Mouse (Mus musculus) lung, embryonic 15.5 days (tissue): ENCODE data around the gene Ndufb4. TPM values are rescaled to one million over a fixed set of nuclear protein-coding genes. Genes with fewer than 3 reads are reported as not detected.
"Not testable (repeated sequence)": the region's sequence is repeated elsewhere in the genome, so short reads cannot be mapped to it uniquely, and the experiment has no call there.

Source experiments
- ATAC-seq: fragments of 200-750 bp; cut with Nextera tagmentation; 2 replicates; pipeline ENCODE4 v1.8.0; 2017; ENCODE audit warnings: moderate number of reproducible peaks, borderline replicate concordance; ENCODE audit not compliant: low FRiP score, low TSS enrichment; ENCODE audit errors: extremely low read depth
- H3K27ac ChIP-seq: fragments of 300-500 bp; sonication (generic); 2 replicates; pipeline ENCODE4 v1.5.1; 2015; ENCODE audit warnings: moderate library complexity, mild to moderate bottlenecking, inconsistent platforms
- H3K27me3 ChIP-seq: fragments of 300-500 bp; sonication (generic); 2 replicates; pipeline ENCODE4 v1.6.1; 2015; ENCODE audit warnings: inconsistent platforms
- H3K36me3 ChIP-seq: fragments of 300-500 bp; sonication (generic); 2 replicates; pipeline ENCODE4 v1.6.1; 2015; ENCODE audit warnings: inconsistent platforms
- H3K4me1 ChIP-seq: fragments of 300-500 bp; sonication (generic); 2 replicates; pipeline ENCODE4 v1.6.1; 2015; ENCODE audit warnings: inconsistent platforms
- H3K4me2 ChIP-seq: fragments of 300-500 bp; sonication (generic); 2 replicates; pipeline ENCODE4 v1.6.1; 2015; ENCODE audit warnings: inconsistent platforms, mild to moderate bottlenecking, moderate library complexity
- H3K4me3 ChIP-seq: fragments of 300-500 bp; sonication (generic); 2 replicates; pipeline ENCODE4 v1.5.1; 2015; ENCODE audit warnings: mild to moderate bottlenecking, inconsistent platforms
- H3K9ac ChIP-seq: fragments of 300-500 bp; sonication (generic); 2 replicates; pipeline ENCODE4 v1.6.1; 2015; ENCODE audit warnings: inconsistent platforms
- H3K9me3 ChIP-seq: fragments of 300-500 bp; sonication (generic); 2 replicates; pipeline ENCODE4 v1.6.1; 2016; ENCODE audit warnings: inconsistent platforms
- WGBS: fragments of 180-500 bp; shearing (Covaris S2); methylation state at CpG from one replicate; pipeline ENCODE4 v1.1.7; 2015; 5-methylcytosine and 5-hydroxymethylcytosine counted together
- polyA plus RNA-seq: library from polyadenylated mRNA; unstranded; fragments of >200 nt; fragmentation: Nextera tagmentation; extraction: Ambion mirVana; gene quantifications from 2 replicates; pipeline ENCODE4 v1.2.1, GENCODE M21; 2015

Ndufb4 gene
- polyA plus RNA-seq, 1 experiment from 2014 or later = 48.8 TPM

DNA sequence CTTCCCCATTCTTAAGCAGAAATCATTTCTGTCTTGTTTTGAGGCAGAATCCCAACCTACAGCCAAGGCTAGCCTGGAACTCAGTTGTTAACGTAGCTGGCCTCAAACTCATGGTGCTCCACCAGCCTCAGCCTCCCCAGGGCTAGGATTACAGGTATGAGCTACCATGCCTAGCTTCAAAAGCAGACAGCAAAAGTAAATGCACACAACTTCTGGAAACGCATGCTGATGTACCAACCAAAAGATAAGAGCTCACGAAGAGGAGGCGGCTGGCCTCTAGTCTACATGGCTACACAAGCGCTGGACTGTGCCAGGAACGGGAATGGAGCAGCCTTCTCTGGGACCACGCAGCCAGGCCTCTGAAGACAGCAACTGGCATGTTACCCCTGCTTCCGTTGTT is 6.3 kb downstream of the Ndufb4 start:
- H3K4me3 ChIP-seq = no peak overlapping the region
- no peaks in the 10 kb centered on the region for H3K27me3 ChIP-seq
- H3K27ac ChIP-seq = no peak overlapping the region
- no peak overlapping the region for H3K4me2 ChIP-seq
- H3K9ac ChIP-seq = no peak overlapping the region
- no peaks in the 10 kb centered on the region for H3K9me3 ChIP-seq
- H3K4me1 ChIP-seq = peaks cover 10% of the 10 kb centered on the region
- peaks cover 26% of the 10 kb centered on the region for H3K36me3 ChIP-seq
- ATAC-seq = no peak
- 89% methylated on average over 8 of the region's 8 CpGs for WGBS

DNA sequence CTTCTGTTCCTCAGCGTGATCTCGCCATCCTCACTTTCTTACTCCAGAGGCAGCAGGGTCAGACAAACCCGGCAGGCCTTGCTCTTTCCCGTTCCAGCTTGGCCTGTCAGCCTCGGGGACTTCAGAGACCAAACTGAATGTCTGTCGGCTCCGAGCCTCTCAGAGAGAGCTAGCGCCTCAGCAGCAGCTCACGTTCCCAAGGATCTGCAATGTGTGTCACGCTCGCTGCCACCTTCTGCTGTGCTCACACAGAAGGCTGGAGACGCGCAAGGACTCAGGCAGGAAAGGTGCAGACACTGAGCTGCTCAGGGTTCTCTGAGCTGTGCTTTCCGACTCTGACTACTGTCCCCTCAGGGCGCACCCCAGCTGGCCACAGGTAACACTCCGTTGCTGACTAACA is 7.2 kb downstream of the Ndufb4 start:
- WGBS = 90% methylated on average over 16 of the region's 16 CpGs
- Histone ChIP-seq H3K36me3 (peaks cover 26% of the 10 kb centered on the region), H3K9me3 (no peaks in the 10 kb centered on the region), H3K4me1 (peaks cover 1% of the 10 kb centered on the region; the same call in 1 of the 2 replicates), H3K27ac (no peak overlapping the region), H3K9ac (no peak overlapping the region), H3K4me2 (no peak overlapping the region), H3K27me3 (no peaks in the 10 kb centered on the region), H3K4me3 (no peak overlapping the region)
- no peak for ATAC-seq

DNA sequence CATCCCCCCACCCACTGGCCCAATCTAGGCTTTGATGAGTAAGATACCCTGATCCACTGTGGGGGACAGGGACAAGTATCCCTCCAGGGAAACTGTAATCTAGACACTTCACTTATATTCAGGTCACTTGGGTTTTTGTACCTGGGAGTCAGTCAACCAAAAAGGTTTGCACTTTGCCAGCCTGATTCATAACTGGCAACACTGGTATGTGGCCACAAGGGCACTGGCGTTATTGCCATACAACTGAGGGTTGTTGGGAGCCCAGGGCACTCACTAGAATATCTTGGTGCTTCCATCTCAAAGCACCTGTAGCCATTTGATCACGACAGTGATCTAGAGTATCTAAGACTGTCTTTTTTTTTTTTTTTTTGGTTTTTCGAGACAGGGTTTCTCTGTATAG is 8.5 kb downstream of the Ndufb4 start:
- no peak for ATAC-seq
- Histone ChIP-seq H3K4me3 (no peak overlapping the region), H3K27me3 (no peaks in the 10 kb centered on the region), H3K4me2 (no peak overlapping the region), H3K9ac (no peak overlapping the region), H3K27ac (no peak overlapping the region), H3K4me1 (no peaks in the 10 kb centered on the region), H3K36me3 (peaks cover 26% of the 10 kb centered on the region), H3K9me3 (no peaks in the 10 kb centered on the region)
- WGBS = 82% methylated on average over 3 of the region's 3 CpGs

DNA sequence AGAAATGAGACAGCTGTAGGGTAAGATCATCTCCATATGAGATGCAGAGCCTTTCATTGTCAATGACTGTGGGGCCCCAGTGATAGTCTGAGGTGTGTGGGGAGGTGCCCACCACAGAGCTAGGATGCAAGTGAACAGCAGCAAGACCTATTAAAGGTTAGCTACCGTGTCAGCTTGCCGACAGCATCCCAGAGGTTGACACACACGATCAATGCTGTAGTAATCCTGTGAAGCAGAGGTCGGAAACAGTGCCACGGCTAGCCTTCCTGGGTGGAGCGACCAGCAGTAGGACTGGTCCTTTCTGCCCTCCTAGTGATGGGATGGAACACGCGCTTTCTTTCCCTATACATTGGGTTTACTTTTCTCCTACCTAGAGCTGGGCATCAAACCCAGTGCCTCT is 9.0 kb downstream of the Ndufb4 start:
- Histone ChIP-seq H3K36me3 (peaks cover 26% of the 10 kb centered on the region), H3K4me3 (no peak overlapping the region), H3K27me3 (no peaks in the 10 kb centered on the region), H3K4me1 (no peaks in the 10 kb centered on the region), H3K27ac (no peak overlapping the region), H3K4me2 (no peak overlapping the region), H3K9me3 (no peaks in the 10 kb centered on the region), H3K9ac (no peak overlapping the region)
- ATAC-seq = no peak
- 89% methylated on average over 8 of the region's 8 CpGs for WGBS

DNA sequence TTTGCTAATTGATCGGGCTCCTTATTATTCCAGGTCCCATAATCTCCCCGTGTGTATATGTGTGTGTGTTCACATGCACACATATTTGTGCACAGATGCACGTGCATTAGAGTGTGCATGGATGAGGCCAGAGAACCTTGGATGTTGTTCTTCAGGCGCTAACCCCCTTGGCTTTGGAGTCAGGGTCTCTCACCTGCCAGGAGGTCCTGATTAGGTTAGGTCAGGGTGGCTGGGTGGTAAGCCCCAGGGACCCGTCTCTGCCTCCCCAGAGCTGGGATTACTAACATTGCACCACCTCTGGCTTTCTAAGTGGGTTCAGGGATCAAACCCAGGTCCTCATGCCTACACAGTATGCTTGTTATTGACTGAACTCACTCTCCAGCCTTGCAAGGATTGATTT is 9.8 kb downstream of the Ndufb4 start:
- Histone ChIP-seq H3K27me3 (no peaks in the 10 kb centered on the region), H3K4me2 (no peak overlapping the region), H3K4me3 (no peak overlapping the region), H3K27ac (no peak overlapping the region), H3K4me1 (no peaks in the 10 kb centered on the region), H3K36me3 (peaks cover 26% of the 10 kb centered on the region), H3K9ac (no peak overlapping the region), H3K9me3 (no peaks in the 10 kb centered on the region)
- no peak for ATAC-seq
- 84% methylated on average over 5 of the region's 5 CpGs for WGBS

DNA sequence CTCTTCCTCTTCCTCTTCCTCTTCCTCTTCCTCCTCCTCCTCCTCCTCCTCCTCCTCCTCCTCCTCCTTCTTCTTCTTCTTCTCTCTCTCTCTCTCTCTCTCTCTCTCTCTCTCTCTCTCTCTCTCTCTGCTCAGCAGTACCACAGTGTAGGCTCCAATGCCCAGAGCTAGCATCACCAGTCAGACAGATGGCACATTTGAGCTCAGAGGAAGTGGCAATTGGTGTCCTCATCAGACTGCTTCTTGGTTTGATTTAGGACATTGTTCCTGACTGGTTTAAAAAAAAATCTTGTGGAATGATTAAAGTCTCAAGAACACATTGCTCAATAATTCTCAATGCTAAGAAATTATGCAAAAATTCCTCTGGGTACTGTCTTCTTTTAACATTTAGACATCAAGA is 13.7 kb downstream of the Ndufb4 start:
- H3K4me2 ChIP-seq, H3K36me3 ChIP-seq, ATAC-seq, H3K4me1 ChIP-seq, H3K27me3 ChIP-seq, H3K4me3 ChIP-seq, H3K27ac ChIP-seq, H3K9ac ChIP-seq, H3K9me3 ChIP-seq: not testable (repeated sequence)

DNA sequence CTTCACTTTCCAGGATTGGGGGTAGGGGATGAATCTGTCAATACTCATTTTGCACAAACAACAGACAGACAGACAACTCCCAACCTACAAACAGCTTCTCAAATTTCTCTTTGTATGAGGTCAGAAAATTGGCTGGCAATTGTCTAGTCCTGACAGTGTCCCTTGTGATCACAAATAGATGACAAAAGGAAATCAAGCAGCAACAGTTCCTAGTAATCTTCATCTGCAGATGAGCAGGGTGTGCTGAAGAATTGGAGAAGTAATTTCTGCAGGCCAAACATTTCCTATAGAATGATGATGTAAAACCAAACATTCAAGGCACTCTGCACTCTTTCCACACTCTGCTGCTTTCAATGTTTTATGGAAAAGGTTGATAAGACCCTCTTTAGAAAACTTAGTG is 16.5 kb downstream of the Ndufb4 start:
- no peak overlapping the region for H3K4me3 ChIP-seq
- no peaks in the 10 kb centered on the region for H3K27me3 ChIP-seq
- no peaks in the 10 kb centered on the region for H3K4me1 ChIP-seq
- no peak overlapping the region for H3K27ac ChIP-seq
- H3K36me3 ChIP-seq = no peaks in the 10 kb centered on the region
- H3K4me2 ChIP-seq = no peak overlapping the region
- no peak for ATAC-seq
- H3K9me3 ChIP-seq = no peaks in the 10 kb centered on the region
- no peak overlapping the region for H3K9ac ChIP-seq

DNA sequence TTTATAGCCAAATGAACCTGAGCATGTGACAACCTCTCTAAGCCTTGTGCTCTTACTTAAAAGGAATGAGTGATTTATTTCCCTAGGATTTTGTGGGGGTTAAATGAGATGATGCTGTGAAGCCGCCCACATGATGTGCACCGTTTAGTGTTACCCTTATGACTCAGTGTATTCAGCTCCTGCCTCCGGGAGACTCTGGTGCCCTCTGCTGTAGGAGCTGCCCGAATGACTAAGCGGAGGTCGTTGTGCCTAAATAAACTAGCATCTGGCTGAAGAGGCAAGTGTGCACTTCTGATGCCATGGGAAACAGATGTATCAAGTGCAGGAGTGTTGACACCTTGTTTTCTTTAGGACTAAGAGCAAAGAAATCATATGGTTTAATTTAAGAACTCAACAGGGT is 18.1 kb downstream of the Ndufb4 start:
- H3K4me3 ChIP-seq = no peak overlapping the region
- ATAC-seq = no peak
- H3K9ac ChIP-seq = no peak overlapping the region
- no peaks in the 10 kb centered on the region for H3K4me1 ChIP-seq
- H3K9me3 ChIP-seq = no peaks in the 10 kb centered on the region
- no peaks in the 10 kb centered on the region for H3K36me3 ChIP-seq
- H3K27me3 ChIP-seq = no peaks in the 10 kb centered on the region
- no peak overlapping the region for H3K4me2 ChIP-seq
- WGBS = 52% methylated on average over 6 of the region's 6 CpGs
- H3K27ac ChIP-seq = no peak overlapping the region

DNA sequence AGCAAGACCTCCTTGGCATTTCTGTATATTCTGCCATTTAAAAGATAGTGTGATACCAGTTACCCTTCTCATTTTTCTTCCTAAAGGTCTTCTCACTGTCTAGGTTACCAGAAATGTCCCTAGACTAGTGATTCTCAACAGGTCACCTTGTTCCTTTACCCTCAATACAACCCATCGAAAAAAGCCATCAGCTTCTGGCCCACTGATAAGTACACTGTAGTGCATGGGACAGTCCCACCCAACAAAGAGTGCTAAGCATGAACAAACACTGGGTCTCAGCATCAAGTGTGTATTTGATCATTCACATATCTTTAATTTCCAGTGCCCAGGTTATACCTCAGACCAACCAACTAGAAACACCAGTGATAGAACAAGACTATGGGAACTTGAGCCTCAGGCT is 19.2 kb downstream of the Ndufb4 start:
- Histone ChIP-seq H3K4me3 (no peak overlapping the region), H3K36me3 (no peaks in the 10 kb centered on the region), H3K27me3 (no peaks in the 10 kb centered on the region), H3K4me2 (no peak overlapping the region), H3K27ac (no peak overlapping the region), H3K9me3 (no peaks in the 10 kb centered on the region), H3K4me1 (no peaks in the 10 kb centered on the region), H3K9ac (no peak overlapping the region)
- no peak for ATAC-seq
- 82% methylated on average over 1 of the region's 1 CpGs for WGBS

DNA sequence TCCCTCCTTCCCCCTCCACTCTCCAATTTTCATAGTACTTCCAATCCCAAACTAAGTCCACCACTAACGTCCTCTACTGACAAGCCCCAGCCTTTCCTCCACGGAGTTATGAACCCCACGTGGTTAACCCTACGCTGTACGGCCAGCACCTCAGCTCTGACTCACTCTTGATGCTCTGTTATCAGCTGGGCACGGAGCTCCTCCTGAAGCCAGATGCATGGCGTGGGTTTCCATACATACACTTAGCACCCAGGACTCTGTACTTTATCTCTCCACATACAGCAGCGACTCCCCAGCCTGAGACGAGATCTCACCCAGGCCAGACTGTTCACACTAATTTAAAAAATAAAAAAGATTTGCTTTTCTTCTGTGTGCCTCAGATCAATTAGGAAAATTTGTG is 19.7 kb downstream of the Ndufb4 start:
- ATAC-seq = no peak
- H3K27me3 ChIP-seq = no peaks in the 10 kb centered on the region
- no peaks in the 10 kb centered on the region for H3K36me3 ChIP-seq
- no peak overlapping the region for H3K9ac ChIP-seq
- WGBS = 53% methylated on average over 9 of the region's 9 CpGs
- H3K4me2 ChIP-seq = no peak overlapping the region
- H3K4me3 ChIP-seq = no peak overlapping the region
- no peaks in the 10 kb centered on the region for H3K9me3 ChIP-seq
- no peaks in the 10 kb centered on the region for H3K4me1 ChIP-seq
- no peak overlapping the region for H3K27ac ChIP-seq

DNA sequence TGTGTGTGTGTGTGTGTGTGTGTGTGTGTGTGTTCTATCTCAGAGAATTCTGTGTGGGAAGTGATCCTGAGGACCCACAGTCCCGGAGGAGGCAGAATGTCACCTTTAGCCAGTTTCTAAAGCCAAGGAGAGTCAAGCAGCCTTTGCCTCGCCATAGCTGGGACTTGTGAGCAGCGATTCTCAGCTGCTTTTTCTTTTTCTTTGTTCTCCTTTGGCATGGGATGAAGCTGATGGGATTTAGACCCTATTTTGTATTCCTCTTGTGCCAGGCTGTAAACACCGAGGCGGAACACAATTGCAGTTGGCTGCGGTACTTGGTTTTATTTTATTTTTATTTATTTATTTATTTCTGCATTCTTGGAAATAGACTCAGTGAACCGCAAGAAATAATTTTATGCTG is 25.2 kb downstream of the Ndufb4 start:
- H3K4me3 ChIP-seq = no peak overlapping the region
- no peak overlapping the region for H3K4me2 ChIP-seq
- H3K27me3 ChIP-seq = no peaks in the 10 kb centered on the region
- WGBS = 83% methylated on average over 7 of the region's 7 CpGs
- H3K4me1 ChIP-seq = no peaks in the 10 kb centered on the region
- no peaks in the 10 kb centered on the region for H3K9me3 ChIP-seq
- no peaks in the 10 kb centered on the region for H3K36me3 ChIP-seq
- ATAC-seq = no peak
- no peak overlapping the region for H3K27ac ChIP-seq
- no peak overlapping the region for H3K9ac ChIP-seq

DNA sequence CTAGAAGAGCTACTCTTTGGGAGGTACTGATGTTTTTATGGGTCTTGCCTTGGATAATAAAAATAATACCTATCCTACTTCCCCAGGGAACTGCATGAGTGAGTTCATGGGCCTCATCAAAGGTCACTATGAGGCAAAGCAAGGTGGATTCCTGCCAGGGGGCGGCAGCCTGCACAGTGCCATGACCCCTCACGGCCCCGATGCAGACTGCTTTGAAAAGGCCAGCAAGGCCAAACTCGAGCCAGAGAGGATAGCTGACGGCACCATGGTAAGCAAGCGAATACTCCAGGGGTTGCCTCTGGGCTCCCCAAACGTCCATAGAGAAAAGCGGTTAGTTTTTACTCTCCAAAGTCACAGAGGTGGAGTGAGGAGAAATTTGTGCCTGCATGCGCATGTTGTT is 25.9 kb downstream of the Ndufb4 start:
- Histone ChIP-seq H3K36me3 (no peaks in the 10 kb centered on the region), H3K9me3 (no peaks in the 10 kb centered on the region), H3K4me3 (no peak overlapping the region), H3K27ac (no peak overlapping the region), H3K4me1 (no peaks in the 10 kb centered on the region), H3K27me3 (no peaks in the 10 kb centered on the region), H3K4me2 (no peak overlapping the region), H3K9ac (no peak overlapping the region)
- ATAC-seq = no peak
- 73% methylated on average over 9 of the region's 9 CpGs for WGBS

DNA sequence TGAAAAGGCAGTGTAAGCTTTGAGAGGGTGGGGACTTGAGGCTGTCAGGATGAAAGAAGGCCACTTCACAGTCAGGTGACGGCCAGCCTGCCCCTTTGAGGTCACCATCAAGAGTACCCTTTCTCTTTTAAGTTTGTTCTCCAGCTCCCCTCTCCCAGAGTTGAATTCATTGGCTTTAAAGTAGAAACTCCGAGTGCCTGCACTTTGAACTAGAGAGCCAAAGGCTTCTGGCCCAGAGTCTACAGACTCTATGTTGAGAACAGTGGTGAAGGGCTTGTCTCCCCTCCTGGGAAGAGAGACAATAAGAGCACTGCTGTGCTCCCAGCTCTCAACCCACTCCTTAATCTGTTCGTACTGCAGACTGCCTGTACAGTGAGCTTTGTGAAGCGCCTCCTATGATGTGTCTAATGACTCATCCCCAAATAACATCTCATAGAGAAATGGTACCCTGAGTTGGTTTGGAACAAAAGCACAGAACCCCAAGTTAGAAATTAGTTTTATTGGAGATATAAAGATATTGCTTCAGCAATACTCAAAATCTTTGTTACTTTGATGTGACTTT is 27.8 kb downstream of the Ndufb4 start:
- Histone ChIP-seq H3K27me3 (no peaks in the 10 kb centered on the region), H3K4me2 (no peak overlapping the region), H3K27ac (no peak overlapping the region), H3K36me3 (no peaks in the 10 kb centered on the region), H3K9me3 (no peaks in the 10 kb centered on the region), H3K9ac (no peak overlapping the region), H3K4me3 (no peak overlapping the region), H3K4me1 (no peaks in the 10 kb centered on the region)
- no peak for ATAC-seq
- 38% methylated on average over 4 of the region's 4 CpGs for WGBS
